Mouse (Mus musculus) neutrophil, adult 65 days (primary cell): ENCODE data around the gene Msrb1. TPM values are rescaled to one million over a fixed set of nuclear protein-coding genes. Genes with fewer than 3 reads are reported as not detected.

Experiments
- total RNA-seq: library from RNA; stranded (reverse); gene quantifications from 2 replicates; pipeline ENCODE4 v1.2.4, GENCODE M21; 2023

Gene Msrb1
- total RNA-seq: 1,300 and 1,322 TPM in 2 replicates

GRCm38 (mm10) chr17:24736330-24737051 lies at the start of gene Msrb1:
Gene Msrb1, plus strand, starts transcription at chr17:24736642.

GRCm38 (mm10) chr17:24689251-24690081 lies 47.0 kb upstream of the Msrb1 start, which contains the start of gene Syngr3:
Gene Syngr3, minus strand, starts transcription at chr17:24689955.

GRCm38 (mm10) chr17:24696011-24696697 lies 40.3 kb upstream of the Msrb1 start, which contains the start of the genes Gfer and Noxo1:
Gene Gfer, minus strand, starts transcription at chr17:24696156.
Gene Noxo1, plus strand, starts transcription at chr17:24696234.

GRCm38 (mm10) chr17:24706982-24707800 lies 29.3 kb upstream of the Msrb1 start, which contains the start of gene Tbl3:
Gene Tbl3, minus strand, starts transcription at chr17:24707660.

GRCm38 (mm10) chr17:24717943-24718342 lies 18.5 kb upstream of the Msrb1 start, which contains the start of the genes Rnf151 and Rps2:
Gene Rnf151, minus strand, starts transcription at chr17:24718063.
Gene Rps2, plus strand, starts transcription at chr17:24718116.

GRCm38 (mm10) chr17:24724184-24724583 lies 12.3 kb upstream of the Msrb1 start, which contains the start of gene Ndufb10:
Gene Ndufb10, minus strand, starts transcription at chr17:24724478.

GRCm38 (mm10) chr17:24727618-24728017 lies 8.8 kb upstream of the Msrb1 start, which contains the start of gene Rpl3l:
Gene Rpl3l, plus strand, starts transcription at chr17:24727820.

GRCm38 (mm10) chr17:24752415-24753394 lies 16.3 kb downstream of the Msrb1 start, which contains the start of gene Hs3st6:
Gene Hs3st6, plus strand, starts transcription at chr17:24752988.

Other genes starting within 250 kb of the Msrb1 start
- gene Caskin1, start 248.0 kb upstream of the Msrb1 start, total RNA-seq: not detected in 2 replicates
- 123 and 145 TPM in 2 replicates for gene Traf7, start 208.7 kb upstream of the Msrb1 start, total RNA-seq
- 0.38 TPM in 1 of 2 replicates, not detected in the other for gene Rab26, start 202.4 kb upstream of the Msrb1 start, total RNA-seq
- 15.6 and 23.9 TPM in 2 replicates for gene Pkd1, start 186.8 kb upstream of the Msrb1 start, total RNA-seq
- gene Tsc2, start 104.0 kb upstream of the Msrb1 start, total RNA-seq: 41.1 and 43.3 TPM in 2 replicates
- 0.88 and 1.5 TPM in 2 replicates for gene Nthl1, start 104.0 kb upstream of the Msrb1 start, total RNA-seq
- gene Slc9a3r2, start 86.3 kb upstream of the Msrb1 start, total RNA-seq: 3.0 and 3.3 TPM in 2 replicates
- gene Npw, start 78.2 kb upstream of the Msrb1 start, total RNA-seq: not detected in 2 replicates
- 21.0 and 25.1 TPM in 2 replicates for gene Zfp598, start 67.0 kb upstream of the Msrb1 start, total RNA-seq
- not detected in 2 replicates for gene Syngr3, start 46.7 kb upstream of the Msrb1 start, total RNA-seq
- 3.9 and 4.5 TPM in 2 replicates for gene Gfer, start 40.5 kb upstream of the Msrb1 start, total RNA-seq
- 0.57 and 1.5 TPM in 2 replicates for gene Noxo1, start 40.4 kb upstream of the Msrb1 start, total RNA-seq
- 9.5 and 12.4 TPM in 2 replicates for gene Tbl3, start 29.0 kb upstream of the Msrb1 start, total RNA-seq
- not detected in 2 replicates for gene Rnf151, start 18.6 kb upstream of the Msrb1 start, total RNA-seq
- gene Rps2, start 18.5 kb upstream of the Msrb1 start, total RNA-seq: 399 and 442 TPM in 2 replicates
- 61.5 and 73.8 TPM in 2 replicates for gene Ndufb10, start 12.2 kb upstream of the Msrb1 start, total RNA-seq
- gene Rpl3l, start 8.8 kb upstream of the Msrb1 start, total RNA-seq: 1.9 and 2.1 TPM in 2 replicates
- 0.51 and 0.70 TPM in 2 replicates for gene Hs3st6, start 16.3 kb downstream of the Msrb1 start, total RNA-seq
- gene Meiob, start 67.6 kb downstream of the Msrb1 start, total RNA-seq: not detected in 2 replicates
- gene Hagh, start 103.5 kb downstream of the Msrb1 start, total RNA-seq: 34.8 and 35.3 TPM in 2 replicates
- gene Fahd1, start 113.7 kb downstream of the Msrb1 start, total RNA-seq: 1.5 and 2.2 TPM in 2 replicates
- 0.32 and 0.36 TPM in 2 replicates for gene Igfals, start 129.4 kb downstream of the Msrb1 start, total RNA-seq
- gene Nubp2, start 149.7 kb downstream of the Msrb1 start, total RNA-seq: 51.2 and 59.0 TPM in 2 replicates
- 25.3 and 35.4 TPM in 2 replicates for gene Spsb3, start 150.0 kb downstream of the Msrb1 start, total RNA-seq
- 10.1 and 11.6 TPM in 2 replicates for gene Eme2, start 158.4 kb downstream of the Msrb1 start, total RNA-seq
- 12.9 and 15.4 TPM in 2 replicates for gene Mrps34, start 158.5 kb downstream of the Msrb1 start, total RNA-seq
- gene Nme3, start 159.9 kb downstream of the Msrb1 start, total RNA-seq: 15.7 and 16.5 TPM in 2 replicates
- gene Mapk8ip3, start 200.3 kb downstream of the Msrb1 start, total RNA-seq: 70.4 and 91.3 TPM in 2 replicates
- gene Jpt2, start 224.0 kb downstream of the Msrb1 start, total RNA-seq: 26.3 and 30.8 TPM in 2 replicates